Mouse (Mus musculus): ENCODE measurements at regions not wholly inside any gene's neighbourhood (a gene's known extent, or its start where the extent isn't known, plus 50 kb on each side); places are given as distances from the start of the nearest gene placed in this dataset.
A peak's percentile ranks its signal among the peaks of the same experiment; 100 is the strongest.
"Not testable (repeated sequence)": the region's sequence is repeated elsewhere in the genome, so short reads cannot be mapped to it uniquely, and the experiment has no call there.

DNA sequence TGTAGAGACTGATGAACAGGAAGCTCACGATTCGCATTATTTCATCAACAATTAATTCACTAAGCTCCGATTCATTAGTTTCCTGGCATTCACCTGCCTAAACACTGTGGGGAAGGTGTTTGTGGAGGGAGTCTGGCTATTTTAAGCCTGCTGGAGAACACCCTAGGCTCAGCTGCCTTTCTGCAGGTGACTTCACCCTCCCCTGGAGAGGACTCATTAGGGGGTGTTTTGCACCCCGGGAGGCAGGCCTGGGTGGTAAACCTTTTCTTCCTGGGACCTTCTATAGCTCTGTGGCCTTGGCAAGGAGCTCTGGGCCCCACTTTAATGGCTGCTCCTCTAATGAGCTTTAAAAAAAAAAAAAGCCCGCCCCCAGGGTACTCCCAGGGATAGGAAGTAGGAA, 55.4 kb upstream of the Bnc1 start:
- no peak for DNase-seq

DNA sequence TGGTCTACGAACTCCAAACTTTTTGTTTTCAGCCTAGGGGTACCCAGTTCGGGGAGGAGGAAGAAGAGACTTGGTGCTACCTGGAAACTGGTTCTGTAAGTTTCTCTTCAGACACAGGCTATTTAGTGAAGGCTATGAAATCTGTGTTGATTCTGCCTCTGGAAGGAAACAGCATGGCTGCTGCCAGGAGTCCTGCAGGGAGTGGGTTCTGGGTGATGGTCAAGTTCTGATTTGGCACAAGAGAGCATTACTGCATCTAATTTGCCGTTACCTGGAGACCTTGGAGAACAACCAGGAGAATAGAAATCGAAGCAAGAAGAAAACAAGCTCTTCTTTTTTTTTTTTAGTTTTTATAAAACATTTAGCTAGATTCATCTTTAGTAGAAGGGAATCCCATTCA, 61.3 kb upstream of the Bnc1 start:
- DNase-seq = no peak

DNA sequence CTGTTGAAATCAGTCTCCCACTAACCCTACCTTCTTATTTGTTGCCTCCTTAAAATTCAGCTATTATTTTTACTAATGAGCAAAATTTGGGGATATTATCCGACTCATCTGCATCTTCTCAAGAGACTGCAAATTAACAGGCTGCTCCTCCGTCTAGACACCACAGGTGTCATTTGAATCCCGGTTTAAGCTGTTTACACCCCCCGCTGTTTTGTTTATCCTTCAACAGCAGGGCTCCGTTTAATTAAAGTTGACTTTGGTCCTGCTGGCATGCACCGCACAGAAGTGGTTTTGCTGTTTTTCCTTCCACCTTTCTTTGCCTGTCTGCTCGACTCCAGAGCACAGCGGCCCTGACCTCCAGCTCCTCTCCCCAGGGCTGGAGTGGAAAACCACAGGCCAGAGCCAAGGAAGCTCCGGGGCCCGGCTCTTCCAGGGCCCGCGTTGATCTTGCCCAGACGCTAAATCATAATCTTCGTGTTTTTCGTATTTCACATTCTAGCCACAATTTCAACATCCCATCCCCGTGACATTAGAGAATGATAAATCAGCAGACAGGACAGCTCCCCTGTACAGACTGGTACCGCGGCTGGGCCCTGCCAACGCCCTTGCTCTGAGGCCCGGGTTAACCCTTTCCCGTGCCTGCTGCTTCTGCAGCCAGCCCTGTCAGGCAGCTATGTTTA, 64.6 kb upstream of the Bnc1 start:
- peak; percentile 22 for DNase-seq

DNA sequence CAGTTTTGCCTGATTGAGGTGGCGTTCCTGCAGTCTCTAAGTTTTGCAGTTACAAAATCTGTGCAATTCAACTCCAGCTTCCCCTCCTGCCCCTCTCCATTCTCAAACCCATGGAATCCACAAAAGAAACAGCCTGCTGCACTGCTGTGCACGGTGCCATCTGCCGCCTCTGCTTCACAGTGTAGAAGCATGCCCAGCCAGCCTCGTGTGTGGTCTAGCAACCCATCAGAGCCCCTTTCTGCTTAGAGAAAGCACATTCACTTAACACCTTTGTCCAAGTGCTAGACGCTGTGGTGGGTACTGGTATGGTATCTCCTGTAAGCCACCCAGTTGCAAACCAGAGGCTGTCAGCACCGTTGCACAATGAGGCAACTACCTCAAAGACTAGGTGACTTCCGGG, 71.3 kb upstream of the Bnc1 start:
- no peak for DNase-seq

DNA sequence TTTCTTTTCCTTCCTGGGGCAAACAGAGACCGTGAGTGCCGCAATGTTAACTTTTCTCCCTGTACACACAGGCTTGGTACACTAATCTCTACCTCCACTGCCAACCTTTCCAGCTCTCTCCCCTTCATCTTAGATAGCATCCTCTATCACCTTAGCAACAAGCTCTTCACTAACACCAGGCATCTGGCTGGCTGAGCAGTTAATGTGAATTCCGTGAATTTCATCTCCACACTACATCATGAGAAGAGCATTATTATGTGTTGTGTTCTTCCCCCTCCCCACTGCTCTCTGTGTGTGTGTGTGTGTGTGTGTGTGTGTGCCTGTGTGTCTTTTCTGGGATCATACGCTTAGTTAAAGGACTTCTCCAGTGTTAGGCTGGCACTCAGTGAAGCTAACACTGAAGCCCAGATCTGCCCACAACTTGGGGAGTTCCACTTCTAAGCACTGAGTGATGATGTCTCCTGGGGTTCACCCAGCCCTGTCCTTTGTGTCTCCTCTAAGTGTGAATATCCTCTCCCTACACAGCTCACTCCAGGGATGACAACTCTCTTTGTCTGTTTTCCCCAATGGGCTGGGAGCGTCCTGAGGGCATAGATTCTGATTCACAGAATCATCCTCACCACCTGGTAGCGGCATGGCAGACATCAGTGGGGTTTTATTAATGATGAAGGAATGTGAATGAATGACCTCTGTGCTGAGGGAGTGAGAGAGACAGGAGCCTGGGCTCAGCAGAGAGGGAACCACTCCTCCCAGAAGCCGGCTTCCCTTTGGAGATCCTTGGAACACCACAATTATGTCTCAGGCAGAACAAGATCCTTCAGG, 77.7 kb upstream of the Bnc1 start:
- DNase-seq = no peak

DNA sequence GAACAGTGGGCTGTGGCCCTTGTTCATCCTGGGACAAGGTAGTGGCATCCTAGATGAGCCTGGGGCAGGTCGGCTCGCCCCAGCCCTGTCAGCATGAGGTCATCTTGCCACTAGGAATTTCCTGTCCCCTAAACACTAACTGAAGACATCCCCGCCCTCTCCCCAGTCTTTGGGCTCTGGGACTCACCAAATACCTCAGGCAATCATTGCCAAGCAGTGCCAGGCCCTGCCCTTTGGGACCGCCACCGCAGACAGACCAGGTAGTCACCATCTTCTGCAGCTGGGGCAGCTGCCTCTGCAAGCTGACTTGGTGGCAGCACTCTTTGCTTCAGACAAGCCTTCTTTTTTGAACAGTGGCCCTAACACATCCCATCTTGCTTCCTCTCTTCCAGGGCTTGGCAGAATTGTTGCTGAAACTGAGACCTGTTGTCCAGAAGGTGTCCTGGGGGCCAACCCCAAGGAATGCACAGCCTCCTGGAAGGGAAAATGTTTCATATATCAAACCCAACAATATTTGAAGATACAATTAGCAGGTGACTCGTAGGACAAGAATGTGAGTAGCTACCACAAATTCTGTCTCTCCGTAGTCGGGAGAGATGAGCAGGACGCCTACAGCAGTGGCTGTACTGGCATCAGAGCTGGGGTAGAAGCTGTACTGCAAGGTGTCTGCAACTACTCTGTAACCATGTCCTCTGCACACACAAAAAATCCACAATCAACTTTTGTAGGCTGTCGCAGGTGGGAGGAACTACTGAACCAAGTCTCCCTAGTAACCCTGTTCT, 79.0 kb upstream of the Bnc1 start:
- DNase-seq = no peak

DNA sequence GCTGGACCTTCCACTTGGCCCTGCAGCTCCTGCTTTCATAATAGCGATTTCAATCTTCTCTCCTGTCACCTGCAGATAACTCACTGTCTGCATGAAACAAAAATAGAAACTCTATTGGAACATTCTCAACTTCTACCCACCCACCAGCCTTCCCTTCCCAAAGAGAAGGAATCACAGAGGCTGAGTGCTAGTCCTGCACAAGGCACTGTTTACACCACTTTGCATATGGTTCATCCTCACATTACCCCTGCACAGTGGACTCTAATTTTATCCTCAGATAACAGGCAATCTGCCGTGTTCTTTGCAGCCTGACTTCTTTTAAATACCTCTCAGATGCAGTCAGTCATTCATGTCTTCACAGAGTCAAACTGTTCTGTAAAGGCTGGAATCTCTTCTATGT, 83.3 kb upstream of the Bnc1 start:
- DNase-seq = no peak

DNA sequence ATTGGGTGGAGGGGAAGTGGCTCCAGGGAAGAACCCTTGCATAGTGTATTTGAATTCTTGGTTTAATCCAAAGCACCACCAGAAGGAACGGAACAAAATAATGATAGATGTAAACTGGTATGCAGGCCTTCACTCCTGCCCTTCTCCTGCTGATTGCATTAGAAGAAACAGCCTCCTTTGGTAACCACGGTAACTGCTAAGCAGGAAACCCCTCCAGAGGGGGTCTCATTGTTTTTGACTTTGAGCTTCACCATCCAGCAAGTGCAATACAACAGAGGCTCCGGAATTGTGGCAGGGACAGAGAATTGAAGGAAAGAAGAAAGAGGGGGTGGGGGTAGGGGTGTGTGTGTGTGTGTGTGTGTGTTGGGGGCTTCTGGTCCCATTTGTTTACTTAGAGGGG, 89.8 kb upstream of the Bnc1 start:
- no peak for DNase-seq

DNA sequence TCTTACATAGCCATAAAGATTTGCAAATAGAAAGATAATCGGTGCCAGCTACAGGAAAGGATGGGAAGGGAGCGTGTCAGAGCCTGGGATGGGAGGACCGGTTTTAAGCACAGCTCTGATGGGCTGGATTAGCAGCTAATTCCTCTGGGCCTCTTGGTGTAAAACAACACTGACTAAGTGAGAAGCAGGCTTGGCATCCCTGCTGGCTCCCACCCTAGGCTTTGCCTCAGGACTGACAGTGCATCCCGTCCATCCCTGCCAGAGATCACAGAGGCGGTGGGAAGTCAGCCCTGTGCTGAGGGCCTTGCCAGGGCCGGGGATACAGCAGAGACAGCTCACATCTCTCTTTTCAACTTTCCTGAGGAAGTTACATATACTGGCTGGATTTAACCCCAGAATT, 90.8 kb upstream of the Sh3gl3 start:
- no peak for DNase-seq

DNA sequence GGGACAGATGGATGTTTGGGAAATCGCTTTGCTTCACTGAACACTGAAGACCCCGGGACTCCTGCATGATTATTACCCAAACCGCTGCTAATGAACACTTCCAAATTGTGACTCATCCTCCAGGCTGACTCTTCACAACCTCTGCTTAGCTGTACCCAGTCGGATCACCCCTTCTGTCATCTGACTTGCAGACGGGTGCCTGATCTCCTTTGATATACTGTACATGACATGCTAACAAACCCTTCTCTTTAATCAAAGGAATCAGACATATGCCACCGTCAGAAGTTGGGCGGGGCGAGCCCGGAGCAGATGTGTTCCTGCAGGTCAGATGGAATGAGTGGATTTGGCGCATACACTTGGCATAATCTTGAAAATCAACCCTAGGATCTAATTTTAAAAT, 89.2 kb upstream of the Sh3gl3 start:
- DNase-seq = no peak

DNA sequence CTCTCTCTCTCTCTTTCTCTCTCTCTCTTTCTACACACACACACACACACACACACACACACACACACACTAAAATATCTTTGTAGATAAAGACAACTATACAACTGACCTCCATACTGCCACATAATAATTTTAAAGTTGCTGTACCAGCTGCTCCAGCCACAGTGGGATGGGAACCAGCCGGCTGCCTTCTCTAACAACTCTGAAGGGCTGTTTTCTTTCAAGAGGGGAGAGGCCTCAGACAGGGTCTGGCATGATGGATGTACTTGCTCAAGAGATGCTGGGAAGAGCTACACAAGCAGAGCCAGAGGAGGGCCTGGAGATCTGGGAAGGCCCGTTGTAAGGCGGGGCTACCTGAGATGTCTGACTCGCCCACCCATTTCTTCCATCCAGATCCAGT, 88.4 kb upstream of the Sh3gl3 start:
- no peak for DNase-seq

DNA sequence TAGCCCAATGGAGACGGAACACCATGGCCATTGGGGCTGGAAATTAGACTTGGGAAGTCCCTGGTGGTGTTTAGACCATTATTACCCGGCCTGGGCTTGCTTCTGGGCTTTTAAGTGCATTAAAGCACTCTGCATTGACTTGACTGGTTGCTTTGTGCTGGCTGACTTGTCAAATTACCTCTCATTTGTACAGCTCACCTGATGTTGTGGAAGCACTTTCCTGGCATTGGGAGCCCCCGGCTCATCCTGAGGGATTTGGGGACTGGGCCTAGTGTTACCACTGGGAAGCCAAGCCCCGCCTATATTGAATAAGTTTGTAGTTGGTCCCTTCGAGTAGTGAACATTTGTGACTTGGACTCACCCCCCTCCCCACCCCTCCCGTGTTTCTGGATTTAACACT, 75.5 kb upstream of the Sh3gl3 start:
- no peak for DNase-seq

DNA sequence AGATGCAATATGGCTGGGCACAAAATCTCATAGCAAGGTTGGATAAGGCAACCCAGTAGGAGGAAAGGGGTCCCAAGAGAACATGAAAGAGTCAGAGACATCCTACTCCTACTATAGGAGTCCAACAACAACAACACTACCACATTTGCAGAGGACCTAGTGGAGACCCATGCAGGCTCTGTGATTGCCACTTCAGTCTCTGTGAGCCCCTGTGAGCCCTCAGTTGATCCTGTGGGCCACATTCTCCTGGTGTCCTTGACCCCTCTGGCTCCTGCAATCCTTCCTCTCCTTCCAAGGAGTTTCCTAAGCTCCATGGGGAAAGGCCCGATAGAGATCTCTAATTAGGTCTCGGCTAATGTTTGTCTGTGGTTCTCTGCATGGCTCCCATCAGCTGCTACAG, 72.3 kb upstream of the Sh3gl3 start:
- no peak for DNase-seq

DNA sequence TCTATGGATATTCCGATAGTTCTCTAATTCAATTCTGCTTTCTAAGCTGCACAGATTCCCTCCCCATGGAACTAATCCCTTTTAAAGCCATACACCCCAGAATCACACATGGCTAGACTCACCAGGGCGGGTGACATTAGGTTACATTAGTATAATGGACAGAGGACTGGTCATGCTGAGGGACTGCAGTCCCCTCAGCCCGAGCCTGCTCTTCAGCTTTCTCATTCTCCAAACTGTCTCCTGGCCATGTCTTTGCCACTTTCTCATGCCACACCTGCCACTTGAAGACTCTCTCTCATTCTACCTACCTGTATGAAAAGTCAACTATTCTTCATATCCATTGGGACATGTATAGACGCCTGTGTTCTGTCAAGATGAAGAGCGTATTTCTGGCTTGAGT, 68.0 kb upstream of the Sh3gl3 start:
- no peak for DNase-seq

DNA sequence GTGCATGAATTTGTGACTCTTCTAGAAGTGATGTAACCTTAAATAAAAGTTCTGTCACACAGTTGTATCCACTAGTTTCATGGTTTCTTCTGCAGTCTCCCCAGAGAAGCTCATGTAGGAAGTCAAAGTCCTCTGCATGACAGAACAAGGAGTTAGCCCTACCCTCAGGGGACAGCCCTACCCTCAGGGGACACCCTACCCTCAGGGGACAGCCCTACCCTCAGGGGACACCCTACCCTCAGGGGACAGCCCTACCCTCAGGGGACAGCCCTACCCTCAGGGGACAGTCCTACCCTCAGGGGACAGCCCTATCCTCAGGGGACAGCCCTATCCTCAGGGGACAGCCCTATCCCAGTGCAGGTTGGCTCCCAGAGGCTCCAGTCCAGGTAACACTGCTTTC, 64.5 kb upstream of the Sh3gl3 start:
- DNase-seq = not testable (repeated sequence)

DNA sequence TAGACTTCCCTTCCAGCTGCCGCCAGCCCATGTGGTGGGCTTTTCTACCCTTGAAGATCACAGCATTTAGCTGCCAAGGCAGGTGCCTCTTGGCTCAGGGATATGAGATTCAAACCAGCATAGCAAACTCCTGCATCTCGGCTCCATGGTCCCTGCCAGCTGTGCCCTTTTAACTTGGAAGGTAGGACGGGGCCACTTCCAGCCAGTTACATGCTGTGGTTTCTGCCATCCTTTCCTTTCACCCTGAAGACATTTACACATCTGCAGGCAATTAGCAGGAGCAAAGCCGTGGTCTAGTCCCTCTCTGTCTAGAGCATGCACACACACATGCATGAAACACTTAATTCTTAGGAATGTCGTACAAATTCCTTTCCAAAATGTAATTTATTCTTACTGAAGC, 64.1 kb upstream of the Sh3gl3 start:
- DNase-seq = no peak

DNA sequence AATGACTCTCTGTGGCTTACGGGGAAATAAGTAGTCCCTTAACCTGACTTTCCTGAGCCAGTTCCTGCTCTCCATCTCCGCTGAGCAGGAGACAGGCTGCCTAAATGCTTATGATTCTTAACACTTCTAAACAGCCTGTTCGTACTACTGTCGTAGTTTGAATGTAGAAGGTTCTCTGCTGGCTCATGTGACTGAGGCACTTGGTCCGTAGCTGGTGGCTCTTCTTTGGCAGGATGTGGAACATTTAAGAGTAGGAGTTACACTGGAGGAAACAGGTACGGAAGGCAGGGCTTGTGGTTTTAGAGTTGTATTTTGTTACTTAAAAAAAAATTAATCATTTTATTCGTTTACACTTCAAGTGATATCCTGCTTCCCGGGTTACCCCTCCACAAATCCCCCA, 63.7 kb upstream of the Sh3gl3 start:
- no peak for DNase-seq

DNA sequence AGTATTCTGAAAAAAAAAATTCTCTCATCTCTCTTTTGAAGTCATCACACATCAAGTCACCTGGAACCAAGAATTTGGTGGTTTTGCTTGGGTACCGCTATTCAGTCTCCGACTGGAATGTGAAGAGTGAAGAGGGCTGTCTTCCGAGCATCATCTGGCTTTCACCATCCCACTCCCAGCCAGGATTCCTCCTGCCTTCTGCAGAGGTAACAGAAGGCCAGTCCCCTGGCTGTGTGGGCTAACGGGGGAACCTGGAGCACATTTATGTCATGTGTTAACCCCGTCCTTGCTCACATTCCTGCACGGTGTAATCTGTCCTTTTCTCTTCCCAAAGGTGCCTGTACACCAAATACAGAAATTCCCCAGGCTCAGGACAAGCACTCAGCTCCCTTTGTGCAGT, 61.6 kb upstream of the Sh3gl3 start:
- DNase-seq = no peak

DNA sequence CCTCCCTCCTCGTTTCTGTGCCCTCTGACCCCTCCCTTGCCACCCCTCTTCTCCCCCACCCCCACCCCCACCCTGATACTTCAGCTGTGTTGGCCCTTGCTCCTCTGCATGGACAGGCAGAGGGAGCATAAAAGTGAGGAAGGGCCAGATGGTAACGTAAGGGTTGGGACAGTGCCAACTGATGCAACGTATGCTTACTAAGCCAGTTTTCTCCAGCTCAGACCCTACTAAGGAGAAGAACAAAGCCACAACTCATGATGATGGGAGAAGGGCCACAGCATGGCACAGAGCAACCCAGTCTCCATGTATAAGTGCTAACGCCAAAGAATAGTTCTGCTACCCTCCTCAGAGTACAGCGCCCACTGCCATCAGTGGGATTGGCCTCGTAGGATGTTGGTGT, 58.0 kb upstream of the Sh3gl3 start:
- no peak for DNase-seq

DNA sequence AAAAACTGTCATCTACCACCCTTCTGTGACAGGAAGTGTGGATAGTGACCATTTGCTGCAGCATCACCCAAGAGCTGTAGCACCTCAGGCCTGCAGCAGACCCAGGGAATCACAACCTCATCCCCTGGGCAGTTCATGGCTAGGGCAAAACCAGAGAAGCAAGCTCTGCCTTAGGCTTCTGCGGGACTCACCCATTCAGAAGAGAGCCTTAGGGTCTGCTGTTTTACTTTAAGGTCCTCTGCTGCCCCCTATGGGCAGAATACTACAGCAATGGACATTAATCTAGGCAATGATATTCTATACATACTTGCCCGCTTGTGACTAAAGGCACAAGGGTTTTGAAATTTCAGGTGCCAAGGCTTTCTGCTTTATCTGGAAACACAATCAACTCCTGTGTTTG, 54.4 kb upstream of the Sh3gl3 start:
- peak; percentile 63 for DNase-seq

DNA sequence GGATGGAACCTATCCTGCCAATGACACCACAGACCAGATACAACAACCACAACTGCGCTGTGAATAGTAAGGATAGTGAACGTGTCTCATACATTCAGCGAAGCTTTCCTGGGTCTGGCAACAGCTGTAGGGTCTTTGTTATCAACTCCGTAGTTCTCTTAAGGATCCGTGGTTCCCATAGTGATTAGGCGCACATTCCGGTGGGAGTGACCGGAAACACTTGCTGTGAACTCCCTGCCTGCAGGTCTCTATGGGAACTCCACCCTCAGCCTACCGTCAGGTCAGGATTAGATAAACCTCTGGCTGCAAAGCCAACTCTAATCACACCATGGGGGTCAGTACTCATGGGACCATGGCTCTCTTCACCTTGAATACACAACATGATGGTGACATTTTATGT, 53.8 kb upstream of the Sh3gl3 start:
- no peak for DNase-seq

DNA sequence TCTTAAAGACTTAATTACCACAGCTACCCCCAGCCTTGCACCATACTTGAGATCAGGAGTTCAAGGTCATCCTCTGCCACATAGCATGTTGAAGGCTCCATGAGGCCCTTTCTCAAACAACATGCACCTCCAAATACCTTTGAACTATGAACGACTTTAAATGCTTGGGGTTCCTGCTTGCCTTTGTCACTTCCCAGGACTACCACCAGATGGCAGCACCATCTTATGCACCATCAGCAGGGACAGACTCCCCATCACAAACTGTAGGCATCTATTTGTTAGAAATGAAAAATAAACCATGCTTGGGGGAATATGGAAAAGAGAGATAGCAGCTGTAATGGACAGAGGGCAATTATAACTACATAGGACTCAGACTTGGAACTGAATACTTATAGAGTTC, 51.9 kb upstream of the Sh3gl3 start:
- peak; percentile 48 for DNase-seq

Data from liver (tissue).